Mouse (Mus musculus) cerebellum, adult 2 months (tissue): ENCODE results near the gene Kcnj4.

Experiments
- CTCF ChIP-seq: fragments of 200-500 bp; IDR thresholded peaks from 2 replicates; pipeline ENCODE4 v1.5.1; 2011; ENCODE audit warnings: low read depth, mild to moderate bottlenecking, control low read depth, low read length, moderate library complexity, borderline replicate concordance; ENCODE audit not compliant: insufficient read depth
- POLR2A ChIP-seq: fragments of 200-500 bp; IDR thresholded peaks from 2 replicates; pipeline ENCODE4 v1.6.1; 2011; ENCODE audit warnings: low read length, control low read depth, borderline replicate concordance; ENCODE audit not compliant: insufficient read depth

DNA sequence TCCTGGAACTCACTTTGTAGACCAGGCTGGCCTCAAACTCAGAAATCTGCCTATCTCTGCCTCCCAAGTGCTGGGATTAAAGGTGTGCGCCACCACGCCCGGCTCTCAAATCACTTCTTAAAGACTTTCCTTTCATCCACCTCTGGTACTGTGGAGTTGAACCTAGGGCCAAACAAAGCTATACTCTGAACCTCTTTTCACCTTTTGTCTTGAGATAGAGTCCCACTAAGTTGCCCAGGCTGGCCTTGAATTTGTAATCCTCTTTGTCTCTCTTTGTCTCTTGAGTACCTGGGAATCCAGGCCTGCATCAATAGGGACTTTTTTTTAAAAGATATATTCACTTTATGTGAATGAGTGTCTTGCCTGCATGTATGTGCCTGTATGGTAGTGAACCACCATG is 57.0 kb downstream of the Kcnj4 start:
- no peak for TF ChIP-seq CTCF
- TF ChIP-seq POLR2A, result no peak
